Mouse (Mus musculus) liver, embryonic 11.5 days (tissue): ENCODE data around the gene Slc4a8. TPM values are rescaled to one million over a fixed set of nuclear protein-coding genes. Genes with fewer than 3 reads are reported as not detected.

ENCODE experiments used
- ATAC-seq: fragments of 200-750 bp; cut with Nextera tagmentation; replicated peaks from 2 replicates; pipeline ENCODE4 v1.8.0; 2017; ENCODE audit warnings: moderate number of reproducible peaks, mild to moderate bottlenecking, moderate TSS enrichment, moderate library complexity; ENCODE audit not compliant: low FRiP score
- DNase-seq: peaks from one replicate; pipeline ENCODE4 v3.0.0-alpha.2; 2017; ENCODE audit warnings: low spot score
- H3K27ac ChIP-seq: fragments of 300-500 bp; sonication (generic); 2 replicates; pipeline ENCODE4 v1.5.1; 2014; ENCODE audit warnings: mild to moderate bottlenecking, low read depth, low read length, control low read depth
- H3K27me3 ChIP-seq: fragments of 300-500 bp; sonication (generic); replicated peaks from 2 replicates; pipeline ENCODE4 v1.6.1; 2014; ENCODE audit warnings: low read length, mixed read lengths; ENCODE audit not compliant: control insufficient read depth, insufficient read depth
- H3K36me3 ChIP-seq: fragments of 300-500 bp; sonication (generic); 2 replicates; pipeline ENCODE4 v1.6.1; 2014; ENCODE audit warnings: mild to moderate bottlenecking, low read length, moderate library complexity, mixed read lengths; ENCODE audit not compliant: control insufficient read depth, insufficient read depth
- H3K4me1 ChIP-seq: fragments of 300-500 bp; sonication (generic); replicated peaks from 2 replicates; pipeline ENCODE4 v1.6.1; 2014; ENCODE audit warnings: low read length, mixed read lengths; ENCODE audit not compliant: control insufficient read depth, insufficient read depth
- H3K4me2 ChIP-seq: fragments of 300-500 bp; sonication (generic); 2 replicates; pipeline ENCODE4 v1.6.1; 2014; ENCODE audit warnings: mild to moderate bottlenecking, control low read depth, moderate library complexity
- H3K4me3 ChIP-seq: fragments of 300-500 bp; sonication (generic); 2 replicates; pipeline ENCODE4 v1.5.1; 2014; ENCODE audit warnings: low read depth, low read length, control low read depth
- H3K9ac ChIP-seq: fragments of 300-500 bp; sonication (generic); 2 replicates; pipeline ENCODE4 v1.6.1; 2014; ENCODE audit warnings: low read depth, low read length, control low read depth
- H3K9me3 ChIP-seq: fragments of 300-500 bp; sonication (generic); 2 replicates; pipeline ENCODE4 v1.6.1; 2016; ENCODE audit warnings: low read length, inconsistent platforms, mixed read lengths; ENCODE audit not compliant: control insufficient read depth
- WGBS: fragments of 180-500 bp; shearing (Covaris S2); extraction: QIAGEN DNeasy Blood & Tissue Kit; methylation state at CpG from one replicate; pipeline ENCODE4 v1.1.7; 2014; 5-methylcytosine and 5-hydroxymethylcytosine counted together
- polyA plus RNA-seq: library from polyadenylated mRNA; unstranded; fragments of >200 nt; fragmentation: Nextera tagmentation; extraction: Ambion mirVana; gene quantifications from 2 replicates; pipeline ENCODE4 v1.2.1, GENCODE M21; 2014

Slc4a8 gene
- polyA plus RNA-seq, 1 experiment from 2014 or later = 1.5 TPM

GRCm38 (mm10) chr15:100748584-100748983 lies 13.0 kb upstream of the Slc4a8 start:
- Histone ChIP-seq H3K4me2 (no peak overlapping the region), H3K36me3 (no peaks in the 10 kb centered on the region), H3K9ac (no peak overlapping the region), H3K4me1 (peaks cover 15% of the 10 kb centered on the region), H3K9me3 (no peaks in the 10 kb centered on the region), H3K27ac (no peak overlapping the region), H3K27me3 (no peaks in the 10 kb centered on the region), H3K4me3 (no peak overlapping the region)
- WGBS = 83% methylated on average over 3 of the region's 3 CpGs
- ATAC-seq (no peak), DNase-seq (no peak)

GRCm38 (mm10) chr15:100749751-100750538 lies 11.6 kb upstream of the Slc4a8 start:
- H3K27ac ChIP-seq = no peak overlapping the region
- H3K9me3 ChIP-seq = no peaks in the 10 kb centered on the region
- DNase-seq (no peak), ATAC-seq (no peak)
- H3K4me2 ChIP-seq = no peak overlapping the region
- H3K4me1 ChIP-seq = peaks cover 16% of the 10 kb centered on the region
- no peak overlapping the region for H3K4me3 ChIP-seq
- no peaks in the 10 kb centered on the region for H3K27me3 ChIP-seq
- no peak overlapping the region for H3K9ac ChIP-seq
- no peaks in the 10 kb centered on the region for H3K36me3 ChIP-seq
- WGBS = 60% methylated on average over 10 of the region's 10 CpGs

GRCm38 (mm10) chr15:100752439-100752838 lies 9.1 kb upstream of the Slc4a8 start:
- ATAC-seq = no peak
- 73% methylated on average over 2 of the region's 2 CpGs for WGBS

GRCm38 (mm10) chr15:100753045-100753444 lies 8.5 kb upstream of the Slc4a8 start:
- Histone ChIP-seq H3K4me3 (no peak overlapping the region), H3K27ac (no peak overlapping the region), H3K27me3 (no peaks in the 10 kb centered on the region; the same call in 1 of the 2 replicates), H3K9ac (no peak overlapping the region), H3K4me2 (no peak overlapping the region), H3K9me3 (no peaks in the 10 kb centered on the region), H3K4me1 (peaks cover 3% of the 10 kb centered on the region; the same call in 1 of the 2 replicates), H3K36me3 (no peaks in the 10 kb centered on the region)
- 69% methylated on average over 5 of the region's 5 CpGs for WGBS
- ATAC-seq (no peak), DNase-seq (no peak)

More at GRCm38 (mm10) chr15:100752439-100752838, 9.1 kb upstream of the Slc4a8 start:
- no peaks in the 10 kb centered on the region; the same call in 1 of the 2 replicates for H3K27me3 ChIP-seq
- no peak overlapping the region for H3K9ac ChIP-seq
- DNase-seq = no peak
- no peak overlapping the region for H3K27ac ChIP-seq
- no peaks in the 10 kb centered on the region for H3K36me3 ChIP-seq
- no peak overlapping the region for H3K4me2 ChIP-seq
- H3K4me1 ChIP-seq = peaks cover 9% of the 10 kb centered on the region
- no peaks in the 10 kb centered on the region for H3K9me3 ChIP-seq
- H3K4me3 ChIP-seq = no peak overlapping the region

GRCm38 (mm10) chr15:100754041-100754440 lies 7.5 kb upstream of the Slc4a8 start:
- no peak for DNase-seq
- 32% methylated on average over 7 of the region's 7 CpGs for WGBS

GRCm38 (mm10) chr15:100754805-100755497 lies 6.6 kb upstream of the Slc4a8 start:
- H3K4me2 ChIP-seq = peak overlapping the region; percentile 37
- H3K9ac ChIP-seq = no peak overlapping the region
- DNase-seq (no peak), ATAC-seq (no peak)
- 10% methylated on average over 11 of the region's 11 CpGs for WGBS
- no peaks in the 10 kb centered on the region for H3K36me3 ChIP-seq
- no peaks in the 10 kb centered on the region for H3K9me3 ChIP-seq
- no peak overlapping the region for H3K27ac ChIP-seq
- H3K4me3 ChIP-seq = no peak overlapping the region
- no peaks in the 10 kb centered on the region; the same call in 1 of the 2 replicates for H3K27me3 ChIP-seq
- peaks cover 3% of the 10 kb centered on the region; the same call in 1 of the 2 replicates for H3K4me1 ChIP-seq

More at GRCm38 (mm10) chr15:100754041-100754440, 7.5 kb upstream of the Slc4a8 start:
- H3K4me2 ChIP-seq = no peak overlapping the region
- H3K27me3 ChIP-seq = no peaks in the 10 kb centered on the region; the same call in 1 of the 2 replicates
- ATAC-seq = no peak
- no peaks in the 10 kb centered on the region for H3K9me3 ChIP-seq
- no peak overlapping the region for H3K4me3 ChIP-seq
- no peaks in the 10 kb centered on the region for H3K36me3 ChIP-seq
- H3K9ac ChIP-seq = no peak overlapping the region
- H3K4me1 ChIP-seq = peaks cover 3% of the 10 kb centered on the region; the same call in 1 of the 2 replicates
- H3K27ac ChIP-seq = no peak overlapping the region

- Histone ChIP-seq H3K4me3 (no peak overlapping the region), H3K36me3 (no peaks in the 10 kb centered on the region), H3K9me3 (no peaks in the 10 kb centered on the region), H3K27ac (no peak overlapping the region), H3K27me3 (peaks cover 2% of the 10 kb centered on the region), H3K9ac (no peak overlapping the region), H3K4me2 (no peak overlapping the region; the same call in 1 of the 2 replicates), H3K4me1 (peaks cover 3% of the 10 kb centered on the region; the same call in 1 of the 2 replicates)
- DNase-seq (no peak), ATAC-seq (no peak)
- 60% methylated on average over 6 of the region's 8 CpGs for WGBS
Observed at GRCm38 (mm10) chr15:100755498-100755859, 6.1 kb upstream of the Slc4a8 start.

GRCm38 (mm10) chr15:100755881-100756624 lies 5.5 kb upstream of the Slc4a8 start:
- no peak for ATAC-seq
- H3K4me1 ChIP-seq = 0 out of 2 replicates have a peak, but pooled peaks cover 5% of the 10 kb centered on the region
- H3K4me3 ChIP-seq = no peak overlapping the region
- no peak overlapping the region for H3K4me2 ChIP-seq
- H3K27ac ChIP-seq = no peak overlapping the region
- H3K27me3 ChIP-seq = peaks cover 8% of the 10 kb centered on the region
- no peak for DNase-seq
- no peak overlapping the region for H3K9ac ChIP-seq
- no peaks in the 10 kb centered on the region for H3K9me3 ChIP-seq
- WGBS = 76% methylated on average over 3 of the region's 3 CpGs
- no peaks in the 10 kb centered on the region for H3K36me3 ChIP-seq
